Comparison of ENCODE assay signal across 7 mouse cellular contexts in genomic region chr11:77489591-77490235, GRCm38 (mm10). TPM values are rescaled to one million over a fixed set of nuclear protein-coding genes. Genes with fewer than 3 reads are reported as not detected.
DNase-seq lines count a peak whose midpoint lies in the region; ATAC-seq and TF ChIP-seq lines count a peak whose summit lies in the region.

Ankrd13b (minus strand) TSS chr11:77489678.

- H3K9me3 ChIP-seq in G1E (replicated peaks) = 0 out of 2 replicates have a peak, but pooled peaks cover 5% of the 10 kb centered on the region
- no peaks in the 10 kb centered on the region for H3K9me3 ChIP-seq in forebrain, embryonic 15.5 days

- peak within 1 kb of the TSS; percentile 94 for H3K4me2 ChIP-seq in forebrain, embryonic 15.5 days (replicated peaks)

- no peak for TF ChIP-seq CTCF in G1E (IDR thresholded peaks at IDR 0.05; ENCODE audit: low read depth, low read length)

- WGBS in forebrain, embryonic 15.5 days = 1% methylated on average over 58 of the region's 87 CpGs

- H3K4me3 ChIP-seq in G1E (ENCODE audit: low read depth, low read length) = peak within 1 kb of the TSS; percentile 69
- peak within 1 kb of the TSS; percentile 93 for H3K4me3 ChIP-seq in forebrain, embryonic 15.5 days

- peaks cover 48% of the 10 kb centered on the region for H3K4me1 ChIP-seq in G1E (ENCODE audit: insufficient read depth, low read depth, low read length)
- H3K4me1 ChIP-seq in forebrain, embryonic 15.5 days = peaks cover 84% of the 10 kb centered on the region

- H3K27ac ChIP-seq in forebrain, embryonic 15.5 days (replicated peaks) = peak within 1 kb of the TSS; percentile 92

- peak within 1 kb of the TSS; percentile 95 for H3K9ac ChIP-seq in forebrain, embryonic 15.5 days (replicated peaks)

- H3K36me3 ChIP-seq in G1E (replicated peaks) = peaks cover under 1% of the 10 kb centered on the region
- H3K36me3 ChIP-seq in forebrain, embryonic 15.5 days = no peaks in the 10 kb centered on the region

- H3K27me3 ChIP-seq in G1E (ENCODE audit: insufficient read depth, low read length) = peaks cover 58% of the 10 kb centered on the region
- no peaks in the 10 kb centered on the region for H3K27me3 ChIP-seq in forebrain, embryonic 15.5 days

- ATAC-seq in G1E (ENCODE audit: extremely low read depth, insufficient number of reproducible peaks, low FRiP score, poor library complexity, severe bottlenecking) = no peak
- ATAC-seq in forebrain, embryonic 15.5 days (replicated peaks) = peak; percentile 65

- no peak for DNase-seq in G1E (ENCODE audit: low spot score)
- DNase-seq in brain, adult 2 months (ENCODE audit: low read depth, low spot score) = peak; percentile 94
- peak; percentile 75 for DNase-seq in heart, postnatal 4 days
- peak; percentile 76 to 83 for DNase-seq in layer of hippocampus, postnatal 14 days (ENCODE audit: low spot score in 2 of 2)
- peak; percentile 74 for DNase-seq in lung, postnatal 14 days
- DNase-seq in right cerebral cortex, postnatal 10 days (ENCODE audit: low spot score in 2 of 2) = peak; percentile 89 to 91

RNA-seq across cellular contexts. Expression of gene Ankrd13b, which starts in this region (rescaled TPM):
- total RNA-seq in G1E (2014; fragmentation: Nextera tagmentation) (1.3 TPM in 1 of 2 replicates, not detected in the other), G1E (2017) (0.12 TPM in 1 of 2 replicates, not detected in the other)
- 0.36 and 0.41 TPM in 2 replicates for polyA plus RNA-seq in G1E (2012)
- polyA plus RNA-seq in forebrain, embryonic 15.5 days (2015; fragmentation: Nextera tagmentation; extraction: Ambion mirVana) = 37.3 and 41.8 TPM in 2 replicates
- 10 to 100 TPM; 17.3 to 17.4 TPM for total RNA-seq in heart, postnatal 4 days (2021)
- total RNA-seq in layer of hippocampus, postnatal 14 days (2021) = 100 to 1,000 TPM; 122 TPM

Comparison
In these comparisons a context has a peak if more than half of its experiments do, and no peak if none do; other contexts are left out.
1. RNA of gene Ankrd13b (total RNA-seq): 122 TPM in layer of hippocampus, postnatal 14 days and 17.3 to 17.4 TPM in heart, postnatal 4 days; 0.12 to 1.3 TPM in G1E; every median in the first group is over 4 times any median in the second.
2. RNA of gene Ankrd13b (total RNA-seq): 122 TPM in layer of hippocampus, postnatal 14 days; 17.3 to 17.4 TPM in heart, postnatal 4 days; every median in the first group is over 4 times any median in the second.
3. RNA of gene Ankrd13b (polyA plus RNA-seq): 37.3 to 41.8 TPM in forebrain, embryonic 15.5 days; 0.36 to 0.41 TPM in G1E; every median in the first group is over 10 times any median in the second.